In genomic region chr8:92673555-92674243, GRCm38 (mm10) we compare ENCODE assay signal across 7 mouse cellular contexts. TPM values are rescaled to one million over a fixed set of nuclear protein-coding genes. Genes with fewer than 3 reads are reported as not detected.
DNase-seq lines count a peak whose midpoint lies in the region; ATAC-seq lines count a peak whose summit lies in the region.

No protein-coding gene starts in this region.

- H3K9ac ChIP-seq in intestine, embryonic 14.5 days (ENCODE audit: low read length): no peak overlapping the region
- H3K9ac ChIP-seq in limb, embryonic 12.5 days (replicated peaks): peak overlapping the region; percentile 54
- peak overlapping the region; percentile 50 for H3K9ac ChIP-seq in midbrain, embryonic 16.5 days (ENCODE audit: low read depth, low read length)

- WGBS in intestine, embryonic 14.5 days: 2% methylated on average over 28 of the region's 30 CpGs
- 1% methylated on average over 26 of the region's 30 CpGs for WGBS in limb, embryonic 12.5 days
- WGBS in midbrain, embryonic 16.5 days: 1% methylated on average over 27 of the region's 30 CpGs

- peak overlapping the region; percentile 36 for H3K4me3 ChIP-seq in intestine, embryonic 14.5 days (ENCODE audit: low read depth, low read length)
- H3K4me3 ChIP-seq in limb, embryonic 12.5 days (replicated peaks): peak overlapping the region; percentile 46
- H3K4me3 ChIP-seq in midbrain, embryonic 16.5 days (ENCODE audit: low read depth, low read length): peak overlapping the region; percentile 41

- no peak overlapping the region for H3K27ac ChIP-seq in intestine, embryonic 14.5 days (ENCODE audit: low read depth)
- H3K27ac ChIP-seq in limb, embryonic 12.5 days: no peak overlapping the region
- peak overlapping the region; percentile 51; the same call in 1 of the 2 replicates for H3K27ac ChIP-seq in midbrain, embryonic 16.5 days (ENCODE audit: low read length)

- no peaks in the 10 kb centered on the region for H3K9me3 ChIP-seq in intestine, embryonic 14.5 days (ENCODE audit: control insufficient read depth, low read length)
- no peaks in the 10 kb centered on the region for H3K9me3 ChIP-seq in limb, embryonic 12.5 days
- no peaks in the 10 kb centered on the region for H3K9me3 ChIP-seq in midbrain, embryonic 16.5 days (replicated peaks; ENCODE audit: control insufficient read depth, low read length, poor library complexity, severe bottlenecking)

- H3K4me1 ChIP-seq in intestine, embryonic 14.5 days (replicated peaks; ENCODE audit: control insufficient read depth, insufficient read depth, low read length): peaks cover 9% of the 10 kb centered on the region; the same call in 1 of the 2 replicates
- peaks cover 35% of the 10 kb centered on the region for H3K4me1 ChIP-seq in limb, embryonic 12.5 days (replicated peaks)
- H3K4me1 ChIP-seq in midbrain, embryonic 16.5 days (ENCODE audit: control insufficient read depth, insufficient read depth, low read length): peaks cover 31% of the 10 kb centered on the region

- H3K36me3 ChIP-seq in intestine, embryonic 14.5 days (ENCODE audit: control insufficient read depth, insufficient read depth, low read length): no peaks in the 10 kb centered on the region
- H3K36me3 ChIP-seq in limb, embryonic 12.5 days: no peaks in the 10 kb centered on the region
- H3K36me3 ChIP-seq in midbrain, embryonic 16.5 days (ENCODE audit: control insufficient read depth, insufficient read depth, low read length): no peaks in the 10 kb centered on the region

- peak; percentile 50; the same call in 1 of the 2 replicates for ATAC-seq in intestine, embryonic 14.5 days (replicated peaks; ENCODE audit: low FRiP score, low TSS enrichment, low read depth)
- peak; percentile 63 for ATAC-seq in limb, embryonic 12.5 days (ENCODE audit: insufficient number of reproducible peaks, insufficient read depth, low FRiP score, low TSS enrichment, low read depth)
- peak; percentile 72 for ATAC-seq in midbrain, embryonic 16.5 days

- peaks cover 94% of the 10 kb centered on the region for H3K27me3 ChIP-seq in intestine, embryonic 14.5 days (replicated peaks; ENCODE audit: control insufficient read depth, insufficient read depth, low read length)
- H3K27me3 ChIP-seq in limb, embryonic 12.5 days: peaks cover 94% of the 10 kb centered on the region
- peaks cover 32% of the 10 kb centered on the region for H3K27me3 ChIP-seq in midbrain, embryonic 16.5 days (ENCODE audit: control insufficient read depth, insufficient read depth, low read depth, low read length)

- peak overlapping the region; percentile 65 for H3K4me2 ChIP-seq in intestine, embryonic 14.5 days (ENCODE audit: low read length)
- peak overlapping the region; percentile 90 for H3K4me2 ChIP-seq in limb, embryonic 12.5 days
- peak overlapping the region; percentile 70 for H3K4me2 ChIP-seq in midbrain, embryonic 16.5 days (ENCODE audit: low read length)

- DNase-seq in adrenal gland, adult 8-10 months: peak; percentile 56
- peak; percentile 12 to 27 for DNase-seq in cerebellum, postnatal 36 days
- peak; percentile 8 for DNase-seq in gastrocnemius, postnatal 25 days
- DNase-seq in intestine, embryonic 14.5 days (ENCODE audit: low spot score): peak; percentile 76
- no peak for DNase-seq in T-cell, adult 2 months (ENCODE audit: low spot score)

RNA-seq across cellular contexts. Expression of gene Irx6, which starts 0.4 kb away (rescaled TPM):
- not detected for total RNA-seq in adrenal gland, adult 8-10 months (2022)
- total RNA-seq in gastrocnemius, postnatal 25 days (2021): not detected
- polyA plus RNA-seq in intestine, embryonic 14.5 days (2014; fragmentation: Nextera tagmentation; extraction: Ambion mirVana): not detected in 2 replicates
- 2.0 and 2.2 TPM in 2 replicates for polyA plus RNA-seq in limb, embryonic 12.5 days (2016; fragmentation: Nextera tagmentation; extraction: Ambion mirVana)
- 6.0 and 7.6 TPM in 2 replicates for polyA plus RNA-seq in midbrain, embryonic 16.5 days (2015; fragmentation: Nextera tagmentation; extraction: Ambion mirVana)
